Mouse (Mus musculus) thymus, postnatal 10 days (tissue): Measurements from ENCODE around the gene Tmem167b.
"Not testable (repeated sequence)": the region's sequence is repeated elsewhere in the genome, so short reads cannot be mapped to it uniquely, and the experiment has no call there.

ENCODE experiments used
- DNase-seq, 2 experiments: peaks; one replicate each; pipeline ENCODE4 v3.0.0; 2021; ENCODE audit warnings: low spot score in 2 of 2

The Tmem167b gene

DNA sequence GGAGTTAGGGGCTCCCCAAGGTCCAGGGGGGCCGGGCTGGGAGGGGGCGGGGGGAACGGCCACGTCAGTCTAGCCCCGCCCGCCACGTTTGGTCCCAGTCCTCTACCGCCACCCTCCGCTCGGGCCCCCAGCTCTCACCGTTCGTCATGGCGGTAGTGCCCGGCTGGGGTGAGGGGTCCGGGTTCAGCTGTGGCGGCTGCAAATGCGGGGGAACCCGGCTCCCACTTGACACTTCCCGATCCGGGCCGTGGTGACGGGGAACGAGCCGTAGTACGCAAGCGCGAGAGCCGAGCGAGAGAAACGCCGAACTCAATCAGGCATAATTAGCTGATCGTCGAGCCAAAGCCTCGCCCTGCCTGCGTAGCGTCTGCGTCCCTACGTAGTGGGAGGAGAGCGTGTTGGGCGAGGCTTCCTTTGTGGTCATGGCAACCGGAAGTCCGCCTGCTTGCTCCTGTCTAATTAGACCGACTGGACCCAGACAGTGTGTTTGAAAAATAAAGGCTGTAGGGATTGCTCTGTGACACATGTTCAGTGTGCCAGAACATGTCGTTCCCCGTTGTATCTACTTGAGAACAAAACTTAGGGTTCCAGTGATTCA, at the start of gene Tmem167b:
Gene Tmem167b (minus strand): TSS at position 334 of the 598 bp plus-strand sequence.
- peak; percentile 94 for DNase-seq

DNA sequence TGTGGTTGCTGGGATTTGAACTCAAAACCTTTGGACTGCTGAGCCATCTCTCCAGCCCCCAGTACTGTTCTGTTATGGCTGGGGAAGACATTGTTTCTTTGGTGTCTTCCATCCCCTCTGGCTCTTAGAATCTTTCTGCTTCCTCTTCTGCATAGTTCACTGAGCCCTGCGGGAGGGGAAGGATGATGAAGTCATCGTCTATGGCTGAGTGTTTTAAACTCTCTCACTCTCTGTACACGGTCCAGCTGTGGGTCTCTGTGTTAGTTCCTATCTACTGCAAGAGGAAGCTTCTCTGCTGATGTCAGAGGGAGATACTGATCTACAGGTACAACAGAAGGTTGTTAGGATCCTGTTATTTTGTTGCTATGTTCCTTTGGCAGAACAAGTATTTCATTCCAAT, 46.6 kb upstream of the Tmem167b start:
- no peak for DNase-seq

DNA sequence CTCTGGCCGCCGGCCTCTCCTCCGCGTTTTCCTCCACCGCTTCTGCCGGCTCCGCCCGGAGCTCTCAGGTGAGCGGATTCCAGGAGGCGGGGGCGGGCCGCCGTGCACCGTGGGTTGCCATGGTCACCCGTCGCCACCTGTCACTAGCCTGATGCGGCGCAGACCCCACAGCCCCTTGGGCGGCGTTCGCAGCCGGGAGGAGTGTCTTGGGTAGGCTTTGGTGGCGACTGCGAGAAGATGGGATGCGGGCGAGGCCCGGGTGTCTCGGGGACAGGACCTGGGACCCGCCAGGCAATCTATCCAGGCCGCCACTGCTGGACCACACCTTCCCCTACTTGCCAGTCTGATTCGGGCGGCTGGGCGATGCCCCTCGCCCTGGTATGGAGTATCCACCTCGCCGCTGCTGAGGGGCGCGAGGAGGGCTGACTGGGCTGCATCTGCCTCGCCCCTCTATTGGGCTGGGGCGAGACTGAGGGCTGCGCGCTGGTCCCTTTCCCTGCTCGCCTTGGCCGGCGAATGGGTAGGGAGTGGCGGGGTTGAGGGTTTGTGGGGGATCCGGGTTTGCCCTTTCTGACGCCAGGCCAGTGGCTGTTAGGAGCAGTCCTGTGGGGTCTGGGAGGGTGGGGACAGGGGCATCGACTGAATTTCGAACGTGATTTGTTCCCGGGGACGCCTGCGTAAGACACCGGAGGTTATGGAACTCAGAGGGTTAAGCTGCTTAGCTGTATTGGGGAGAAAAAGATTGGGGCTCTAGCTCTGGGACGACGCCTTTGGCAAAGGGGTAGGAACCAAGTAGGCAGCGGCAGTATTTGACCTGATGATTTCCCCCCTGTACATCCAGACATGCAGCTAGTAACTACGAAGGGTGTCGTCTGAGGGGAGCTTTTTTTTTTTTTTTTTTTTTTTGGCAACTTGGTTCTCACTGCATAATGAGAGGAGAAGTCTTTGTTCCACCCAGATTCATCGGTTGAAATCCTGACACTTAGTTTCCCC, 29.6 kb upstream of the Tmem167b start:
- no peak for DNase-seq

DNA sequence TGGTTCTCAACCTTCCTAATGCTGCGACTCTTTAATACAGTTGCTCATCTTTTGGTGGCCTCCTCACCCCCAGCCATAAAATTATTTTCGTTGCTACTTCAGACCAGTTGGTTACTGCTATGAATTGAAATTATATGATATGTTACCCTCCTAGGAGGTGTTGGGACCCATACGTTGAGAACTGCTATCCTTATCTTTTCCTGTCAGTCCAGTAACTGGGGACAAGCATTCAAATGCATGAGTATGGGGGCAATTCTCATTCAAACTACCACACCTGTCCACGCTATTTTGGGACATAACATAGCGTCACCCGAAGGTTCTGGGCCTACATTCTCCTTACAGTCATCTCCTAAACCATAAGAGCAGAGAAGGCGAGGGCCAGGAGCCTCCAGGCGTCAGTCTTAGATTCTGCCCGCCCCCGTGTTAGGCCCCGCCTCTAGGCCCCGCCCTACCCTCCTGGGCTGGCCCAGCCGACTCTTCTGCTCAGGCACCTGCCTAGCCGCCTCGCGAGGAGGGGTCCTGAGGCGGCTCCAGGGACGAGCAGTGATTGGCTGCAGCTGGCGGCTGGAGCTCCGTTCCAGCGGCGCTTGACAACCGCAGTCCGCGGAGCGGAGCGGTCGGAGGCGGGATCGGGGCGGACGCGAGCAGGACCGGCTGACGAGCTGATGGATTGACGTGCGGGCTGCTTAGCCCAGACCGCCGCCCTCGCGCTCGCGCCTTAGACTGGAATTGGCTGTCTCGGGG, 28.7 kb upstream of the Tmem167b start, which contains the start of gene Wdr47:
Gene Wdr47 (plus strand): TSS at position 494 of the 744 bp plus-strand sequence.
- peak; percentile 94 to 95 for DNase-seq

DNA sequence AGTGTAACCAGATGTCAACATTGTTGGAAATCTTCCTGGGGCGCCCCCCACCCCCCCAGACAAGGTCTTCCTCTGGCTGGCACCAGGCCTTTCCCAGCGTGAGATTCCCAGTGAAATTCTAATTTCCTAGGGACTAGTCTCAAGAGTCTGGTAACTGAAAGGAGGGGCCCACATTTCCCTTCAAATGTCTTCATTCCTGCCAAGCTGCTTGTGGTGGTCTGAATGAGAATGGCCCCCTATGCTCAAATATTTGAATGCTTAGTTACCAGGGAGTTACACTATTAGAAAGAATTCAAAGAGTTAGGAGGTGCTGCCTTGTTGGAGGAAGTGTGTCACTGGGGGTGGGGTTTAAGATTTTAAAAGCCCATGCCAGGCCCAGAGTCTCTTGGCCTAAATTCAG, 26.2 kb upstream of the Tmem167b start:
- DNase-seq = no peak

DNA sequence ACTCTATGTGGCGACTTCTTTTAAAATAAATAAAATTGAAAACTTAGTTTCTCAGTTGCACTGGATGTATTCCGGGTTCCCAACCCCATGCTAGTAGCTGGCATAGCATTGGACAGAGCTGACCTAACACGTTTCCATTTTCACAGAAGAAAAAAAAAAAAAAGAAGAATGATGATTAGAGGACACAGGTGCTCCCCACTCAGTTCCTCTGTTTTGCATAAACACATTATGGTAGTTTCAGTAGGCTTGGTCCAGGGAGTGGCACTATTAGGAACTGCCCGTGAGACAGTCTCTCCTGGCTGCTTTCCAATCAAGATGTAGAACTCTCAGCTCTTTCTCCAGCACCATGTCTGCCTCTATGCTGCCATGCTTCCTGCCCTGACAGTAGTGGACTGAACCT, 22.3 kb upstream of the Tmem167b start:
- no peak for DNase-seq

DNA sequence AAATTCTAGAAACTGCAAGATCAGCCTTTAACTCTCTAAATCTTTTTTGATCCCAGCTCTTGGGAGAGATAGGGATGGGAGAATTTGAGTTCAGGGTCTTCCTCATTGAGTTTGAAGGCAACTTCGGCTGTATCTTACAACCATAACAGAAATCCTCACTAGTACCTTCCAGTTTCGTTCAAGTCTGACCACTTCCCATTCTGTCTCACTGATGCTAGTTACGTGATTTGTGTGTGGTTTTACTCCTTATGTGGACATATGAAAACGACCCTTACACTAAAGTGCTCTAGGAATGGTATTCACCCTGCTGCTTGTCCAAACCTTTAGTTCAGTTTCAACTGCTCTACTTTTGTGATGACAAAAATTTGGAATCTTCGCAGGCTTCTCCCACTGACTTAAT, 11.8 kb upstream of the Tmem167b start:
- no peak for DNase-seq

DNA sequence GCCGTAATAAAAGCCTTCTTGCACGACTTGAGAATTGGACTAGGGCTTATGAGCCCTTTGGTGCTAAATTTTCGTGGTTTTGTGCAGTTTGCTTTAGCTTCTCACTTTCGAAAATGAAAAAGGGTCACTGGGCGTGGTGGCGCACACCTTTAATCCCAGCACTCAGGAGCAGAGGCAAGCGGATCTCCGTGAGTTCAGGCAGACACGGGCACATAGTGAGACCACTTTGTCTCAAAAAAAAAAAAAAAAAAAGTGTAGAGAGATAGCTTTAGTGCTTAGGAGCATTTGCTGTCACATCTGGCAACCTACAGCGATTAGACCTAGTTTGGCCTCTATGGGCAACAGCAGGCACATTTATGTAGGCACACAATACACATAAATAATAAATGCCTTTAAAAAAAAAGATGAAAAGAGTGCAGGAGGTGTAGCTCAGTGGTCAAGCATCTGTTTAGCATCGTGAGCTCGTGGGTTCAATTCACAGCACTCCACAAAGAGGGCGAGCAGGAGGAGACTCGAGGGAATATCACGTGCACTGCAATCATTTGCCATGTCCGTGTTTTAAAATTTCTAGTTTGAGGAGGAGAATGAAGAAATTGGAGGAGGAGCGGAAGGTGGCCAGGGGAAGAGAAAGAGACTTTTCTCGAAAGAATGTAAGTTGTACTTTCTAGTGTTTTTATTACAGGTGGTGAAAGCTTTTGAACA, 10.2 kb upstream of the Tmem167b start:
- no peak for DNase-seq

DNA sequence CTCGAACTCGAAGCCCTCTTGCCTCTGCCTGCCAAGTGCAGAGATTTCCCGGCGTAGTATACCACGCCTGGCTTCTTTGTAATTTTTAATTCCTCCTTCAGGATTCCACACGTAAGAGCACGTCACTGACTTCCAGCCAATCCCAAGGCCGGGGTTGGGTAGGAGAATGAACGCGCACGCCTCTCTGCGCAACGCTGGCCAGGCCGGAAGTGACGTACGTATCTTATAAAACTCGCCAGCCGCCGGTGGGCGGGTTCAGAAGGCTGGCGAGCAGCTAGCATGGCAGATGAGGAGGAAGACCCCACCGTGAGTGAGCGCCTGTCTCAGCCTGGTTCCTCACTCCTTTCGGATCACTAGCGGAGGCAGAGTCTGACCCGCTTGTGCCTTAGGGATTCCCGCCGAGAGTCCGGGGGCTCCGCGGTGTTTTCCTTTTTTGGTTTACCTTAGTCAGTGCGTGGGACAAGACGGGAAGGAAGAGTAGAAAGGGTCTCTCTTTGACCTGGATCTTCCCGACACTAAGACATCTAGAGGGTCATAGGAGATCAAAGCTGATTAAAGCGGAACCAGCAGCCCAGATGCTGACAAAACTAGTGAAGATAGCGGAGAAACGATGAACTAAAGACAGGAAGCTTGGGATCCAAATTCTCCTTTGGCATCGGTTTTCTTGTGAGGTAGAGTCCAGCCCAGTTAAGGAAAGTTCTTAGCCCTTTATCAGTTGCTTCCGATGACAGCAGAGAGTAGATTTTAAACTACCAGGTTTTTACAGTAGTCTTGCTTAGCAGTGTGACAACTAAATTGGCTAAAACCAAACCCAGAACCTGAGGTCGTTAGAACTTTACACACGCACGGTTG, 9.4 kb upstream of the Tmem167b start, which contains the start of gene Taf13:
Gene Taf13 (plus strand): TSS at position 256 of the 852 bp plus-strand sequence.
- DNase-seq = peak; percentile 94 to 97

DNA sequence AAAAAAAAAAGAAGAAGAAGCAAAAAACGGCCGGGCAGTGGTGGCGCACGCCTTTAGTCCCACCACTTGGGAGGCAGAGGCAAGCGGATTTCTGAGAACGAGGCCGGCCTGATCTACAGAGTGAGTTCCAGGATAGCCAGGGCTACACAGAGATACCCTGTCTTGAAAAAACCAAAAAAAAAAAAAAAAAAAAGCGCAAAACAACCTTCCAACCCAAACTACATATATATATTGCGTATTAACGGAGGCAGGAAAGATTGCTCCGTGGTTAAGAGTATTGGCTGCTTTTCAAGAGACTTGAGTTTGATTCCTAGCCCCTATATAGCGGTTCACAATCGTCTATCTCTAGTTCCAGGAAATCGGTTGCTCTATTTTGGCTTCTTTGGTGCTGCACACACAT, 8.5 kb upstream of the Tmem167b start:
- no peak for DNase-seq

DNA sequence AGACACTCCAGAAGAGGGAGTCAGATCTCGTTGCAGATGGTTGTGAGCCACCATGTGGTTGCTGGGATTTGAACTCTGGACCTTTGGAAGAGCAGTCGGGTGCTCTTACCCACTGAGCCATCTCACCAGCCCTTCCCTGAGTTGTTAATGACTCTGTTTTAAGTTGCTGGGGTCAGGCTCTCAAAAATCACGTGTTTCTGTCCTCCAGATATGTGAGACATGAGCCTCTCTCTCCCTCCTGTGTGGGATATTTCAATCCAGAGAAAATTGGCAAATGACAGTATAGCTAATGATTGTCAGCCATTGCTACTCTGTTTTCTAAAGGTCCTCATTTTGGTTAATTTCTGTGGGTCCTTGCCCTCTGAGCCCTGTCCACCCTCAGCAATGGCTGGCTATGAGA, 7.4 kb upstream of the Tmem167b start:
- not testable (repeated sequence) for DNase-seq

DNA sequence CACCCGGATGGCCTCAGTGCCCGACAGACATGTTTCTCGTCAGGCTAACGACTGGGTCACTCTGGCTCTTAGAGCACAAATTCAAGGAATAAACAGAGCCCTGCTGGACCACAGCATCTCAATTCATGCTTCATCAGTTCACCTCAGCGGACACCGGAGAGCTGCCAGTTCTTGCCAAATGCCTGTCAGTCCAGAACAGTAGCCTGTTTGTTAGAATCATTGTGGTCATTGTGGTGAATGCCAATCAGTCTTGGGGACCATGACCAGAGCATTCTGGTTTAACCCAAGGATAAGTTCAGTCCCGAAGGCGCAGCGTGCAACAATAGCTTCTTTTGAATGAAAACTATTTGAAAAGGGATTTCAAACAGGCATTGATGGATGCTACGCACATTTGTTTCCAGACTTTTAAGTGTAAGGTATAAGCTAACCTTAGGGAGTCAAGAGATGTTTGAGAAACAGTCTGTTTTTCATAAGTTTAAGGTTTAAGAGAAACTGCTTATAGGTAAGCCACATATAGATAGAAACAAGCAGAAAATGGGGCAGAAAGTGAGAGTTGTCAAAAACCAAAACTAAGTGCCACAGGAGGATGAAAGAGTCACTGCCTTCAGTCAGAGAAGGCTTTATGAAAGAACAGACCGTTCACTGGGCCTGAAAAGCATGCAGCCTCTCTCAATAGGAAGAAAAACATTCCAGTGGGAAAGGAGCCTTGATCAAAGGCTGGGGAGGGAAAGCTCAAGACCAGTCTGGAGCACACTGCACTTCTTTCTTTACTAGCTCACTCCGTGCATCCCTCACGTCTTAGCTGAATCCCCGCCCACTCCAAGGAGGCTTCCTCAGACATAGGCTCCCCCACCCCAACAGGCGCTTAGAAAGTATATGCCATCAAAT, 6.0 kb upstream of the Tmem167b start:
- DNase-seq = no peak

DNA sequence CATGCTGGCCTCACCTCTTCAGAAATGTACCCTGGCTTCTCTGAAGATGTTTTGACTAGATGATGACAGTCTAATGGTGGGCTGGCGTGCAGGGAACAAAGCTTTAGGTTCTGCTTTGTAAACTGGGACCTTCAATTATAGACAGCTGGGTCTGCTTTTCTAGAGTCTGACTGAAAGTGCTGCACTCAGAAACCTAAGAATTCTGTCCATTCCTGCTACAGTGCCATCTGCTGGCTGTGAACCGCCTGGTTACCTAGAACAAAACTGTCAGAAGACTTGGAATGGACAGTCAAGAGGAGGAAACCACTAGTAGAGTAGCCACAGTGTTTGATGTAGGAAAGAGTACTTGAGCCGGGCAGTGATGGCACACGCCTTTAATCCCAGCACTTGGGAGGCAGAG, 1.0 kb upstream of the Tmem167b start:
- peak; percentile 69 to 80 for DNase-seq

DNA sequence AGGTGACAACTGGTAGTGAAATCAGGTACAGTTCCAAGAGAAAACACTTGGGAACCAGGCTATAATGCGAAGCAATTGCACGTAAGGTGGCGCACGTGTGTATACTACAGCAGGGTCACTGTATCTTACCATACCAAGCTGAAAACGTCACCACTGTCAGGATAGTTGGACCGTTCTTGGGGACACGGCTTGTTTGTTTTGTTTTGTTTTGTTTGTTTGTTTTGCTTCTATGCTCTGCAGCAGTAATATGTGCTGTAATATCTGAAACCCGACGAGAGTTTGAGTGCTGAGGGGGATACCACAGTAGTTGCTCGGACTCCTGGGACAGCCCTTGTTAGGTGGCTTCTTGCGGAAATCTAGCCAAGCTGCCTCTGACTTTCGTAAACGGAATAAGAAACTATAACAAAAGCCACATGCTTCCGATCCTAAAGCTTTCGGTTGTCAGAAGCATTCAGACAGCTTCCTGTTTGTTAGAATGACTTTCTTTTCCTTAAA, 558 bp upstream of the Tmem167b start:
- peak; percentile 28 to 31 for DNase-seq

DNA sequence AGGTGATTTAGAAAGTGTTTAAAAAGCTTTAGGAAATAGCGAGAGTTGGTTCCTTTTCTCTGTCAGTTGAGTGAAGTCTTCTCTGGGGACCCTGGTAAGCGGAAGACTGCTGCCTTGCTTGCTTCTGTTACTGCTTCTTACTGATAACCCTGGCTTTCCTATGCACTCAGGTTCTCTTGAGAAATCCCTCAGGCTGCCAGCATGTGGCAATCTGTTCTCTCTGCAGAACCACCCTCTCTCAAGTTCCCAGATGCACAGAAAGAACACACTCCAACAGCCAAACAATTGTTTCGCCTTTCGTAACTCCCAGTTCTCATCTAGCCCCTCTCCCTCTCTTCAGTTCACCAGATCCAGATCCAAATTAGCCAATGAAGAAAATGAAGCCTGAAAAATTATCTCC, 4.4 kb downstream of the Tmem167b start:
- no peak for DNase-seq

DNA sequence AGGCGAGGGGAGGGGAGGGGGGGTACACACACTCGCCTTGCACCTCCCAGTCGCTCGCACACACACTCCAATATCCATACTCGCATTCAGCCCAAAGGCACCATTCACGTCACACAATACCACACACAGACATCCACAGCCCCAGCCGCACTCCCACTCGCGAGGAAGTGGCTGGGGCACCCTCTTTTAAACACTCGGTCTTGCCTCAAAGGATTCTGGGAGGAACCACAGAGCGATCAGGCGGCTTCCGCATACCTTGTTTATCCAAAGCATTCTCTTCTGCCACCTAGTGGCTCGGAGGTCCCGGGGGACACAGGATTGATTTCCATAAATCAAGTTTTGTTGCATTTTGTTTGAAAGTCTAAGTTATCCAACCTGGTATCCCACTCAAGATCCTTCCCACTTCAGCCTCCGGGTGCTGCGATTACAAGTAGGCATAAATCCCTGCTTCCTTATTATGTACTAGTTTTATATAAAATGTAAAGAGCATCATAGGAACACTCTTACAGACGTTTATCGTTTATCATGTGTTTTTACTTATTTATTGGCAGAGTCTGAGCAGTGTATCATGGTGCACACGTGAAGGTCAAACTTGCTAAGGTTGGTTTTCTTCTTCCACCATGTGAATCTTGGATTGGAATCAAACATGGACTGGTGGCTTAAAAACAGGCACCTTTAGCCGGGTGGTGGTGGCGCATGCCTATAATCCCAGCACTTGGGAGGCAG, 7.5 kb downstream of the Tmem167b start:
- DNase-seq = peak; percentile 92 to 96

DNA sequence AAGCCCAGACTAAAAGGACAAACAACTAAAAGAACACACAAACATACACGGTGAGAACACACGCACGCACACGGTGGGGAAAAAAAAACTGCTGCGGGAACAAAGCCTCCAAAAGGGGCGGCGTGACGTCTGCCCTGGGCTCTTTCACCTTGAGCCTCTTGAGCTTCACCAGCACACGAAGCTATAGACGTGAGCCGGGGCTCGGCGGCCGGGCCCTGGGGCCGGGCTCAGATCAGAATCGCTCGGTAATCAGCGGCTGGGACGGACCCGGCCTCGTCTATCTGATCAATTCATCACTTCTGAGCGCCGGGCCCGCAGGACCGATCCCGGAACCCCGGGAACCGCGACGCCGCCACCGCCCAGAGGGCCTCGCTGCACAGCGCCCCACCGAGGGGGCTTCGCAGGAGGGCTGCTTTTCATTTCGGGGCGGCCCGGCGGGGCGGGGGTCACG, 8.1 kb downstream of the Tmem167b start:
- no peak for DNase-seq

DNA sequence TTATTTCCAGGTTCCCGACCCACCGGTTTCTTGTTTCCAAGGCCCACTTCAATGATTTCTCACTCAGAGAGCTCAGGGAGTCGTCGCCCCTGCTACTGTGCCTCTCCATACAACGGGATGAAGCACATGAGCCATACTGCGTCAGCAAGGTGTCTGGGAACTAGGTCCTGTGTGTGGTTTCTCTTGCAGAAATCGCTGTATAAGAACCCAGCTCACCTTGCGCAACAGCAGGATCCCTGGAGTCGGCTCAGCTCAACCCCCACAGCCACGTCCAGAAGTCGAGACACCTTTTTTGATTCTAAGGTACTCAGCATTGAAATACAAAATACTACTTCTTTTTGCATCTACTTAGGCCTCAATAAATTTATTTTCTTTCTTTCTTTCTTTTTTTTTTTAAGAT, 20.0 kb downstream of the Tmem167b start:
- DNase-seq = no peak

DNA sequence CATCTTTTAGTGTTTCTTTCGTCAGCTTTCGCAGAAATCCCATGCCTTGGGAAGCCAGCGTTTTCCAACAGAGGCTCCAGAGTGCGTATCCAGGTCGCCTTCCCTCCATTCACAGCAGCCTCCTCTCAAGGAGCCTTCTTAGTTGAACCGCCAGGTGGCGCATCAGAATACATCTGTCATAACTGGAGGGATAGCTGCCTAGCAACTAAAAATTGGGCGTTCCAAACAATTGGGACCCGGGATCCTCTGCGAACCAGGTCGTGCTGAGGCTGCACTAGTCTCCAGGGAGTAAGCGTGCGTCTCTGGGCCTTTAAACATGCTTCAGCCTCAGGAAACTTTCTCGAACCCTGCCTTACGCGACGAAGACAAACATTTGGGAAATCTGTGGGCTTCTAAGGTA, 25.0 kb downstream of the Tmem167b start:
- peak; percentile 54 to 73 for DNase-seq
